Mouse (Mus musculus) thymus, adult 2 months (tissue): ENCODE measurements around the gene Vsig10l. TPM values are rescaled to one million over a fixed set of nuclear protein-coding genes. Genes with fewer than 3 reads are reported as not detected.
A peak's percentile ranks its signal among the peaks of the same experiment; 100 is the strongest.

ENCODE experiments used
- DNase-seq: peaks from one replicate; pipeline ENCODE4 v3.0.0; 2021
- H3K27ac ChIP-seq: fragments of 200-500 bp; 2 replicates; pipeline ENCODE4 v1.5.1; 2012; ENCODE audit warnings: low read length, control low read depth; ENCODE audit not compliant: control insufficient read depth, insufficient read depth
- H3K27me3 ChIP-seq: fragments of 200-500 bp; 2 replicates; pipeline ENCODE4 v1.6.1; 2012; ENCODE audit warnings: mild to moderate bottlenecking, low read length, moderate library complexity, mixed read lengths; ENCODE audit not compliant: control insufficient read depth, insufficient read depth
- H3K36me3 ChIP-seq: fragments of 200-500 bp; 2 replicates; pipeline ENCODE4 v1.6.1; 2012; ENCODE audit warnings: mild to moderate bottlenecking, low read length, moderate library complexity; ENCODE audit not compliant: control insufficient read depth, insufficient read depth
- H3K4me1 ChIP-seq: fragments of 200-500 bp; replicated peaks from 2 replicates; pipeline ENCODE4 v1.6.1; 2012; ENCODE audit warnings: low read length; ENCODE audit not compliant: control insufficient read depth, insufficient read depth
- H3K4me3 ChIP-seq: fragments of 200-500 bp; 2 replicates; pipeline ENCODE4 v1.5.1; 2012; ENCODE audit warnings: mild to moderate bottlenecking, low read length, control low read depth, moderate library complexity; ENCODE audit not compliant: control insufficient read depth, insufficient read depth
- CTCF ChIP-seq: fragments of 200-500 bp; IDR thresholded peaks from 2 replicates; pipeline ENCODE4 v1.5.1; 2012; ENCODE audit warnings: mild to moderate bottlenecking, control low read depth, low read length, moderate library complexity, borderline replicate concordance; ENCODE audit not compliant: control insufficient read depth, poor library complexity, insufficient read depth; ENCODE audit errors: extremely low read depth
- POLR2A ChIP-seq: fragments of 200-500 bp; IDR thresholded peaks from 2 replicates; pipeline ENCODE4 v1.6.1; 2012; ENCODE audit warnings: mild to moderate bottlenecking, low read length, control low read depth, moderate library complexity; ENCODE audit not compliant: control insufficient read depth, poor library complexity, insufficient read depth; ENCODE audit errors: extremely low read depth
- WGBS: fragments of 180-500 bp; shearing (Covaris S2); methylation state at CpG from one replicate; pipeline ENCODE4 v1.1.7; 2018; 5-methylcytosine and 5-hydroxymethylcytosine counted together
- polyA plus RNA-seq: library from polyadenylated mRNA; depleted of rRNA; stranded (reverse); fragments of >200 nt; gene quantifications from 2 replicates; pipeline ENCODE4 v1.2.3, GENCODE M21; 2012

The Vsig10l gene
- polyA plus RNA-seq, 1 experiment = 2.7 TPM

DNA sequence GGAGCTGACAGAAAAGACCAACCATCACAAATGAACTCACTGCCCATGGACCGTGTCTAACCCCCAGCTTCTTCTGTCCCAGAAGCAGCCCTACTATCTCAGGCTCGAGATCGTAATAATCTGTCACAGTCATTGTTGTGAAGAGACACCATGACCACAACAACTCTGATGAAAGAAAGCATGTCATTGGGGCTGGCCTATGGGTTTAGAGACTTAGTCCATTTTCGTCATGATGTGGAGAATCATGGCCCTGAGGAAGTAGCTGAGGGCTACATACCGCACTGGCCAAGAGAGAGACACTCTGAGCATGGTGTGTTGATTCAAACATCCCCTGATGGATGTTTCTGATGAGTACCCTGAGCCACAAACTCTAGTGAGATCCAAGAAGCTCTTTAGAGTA, 28.3 kb upstream of the Vsig10l start:
- no peak for DNase-seq
- Histone ChIP-seq H3K4me1 (peaks cover 9% of the 10 kb centered on the region), H3K27me3 (no peaks in the 10 kb centered on the region), H3K36me3 (no peaks in the 10 kb centered on the region), H3K27ac (no peak overlapping the region), H3K4me3 (no peak overlapping the region)
- TF ChIP-seq POLR2A (no peak), CTCF (no peak)
- 91% methylated on average over 5 of the region's 5 CpGs for WGBS

DNA sequence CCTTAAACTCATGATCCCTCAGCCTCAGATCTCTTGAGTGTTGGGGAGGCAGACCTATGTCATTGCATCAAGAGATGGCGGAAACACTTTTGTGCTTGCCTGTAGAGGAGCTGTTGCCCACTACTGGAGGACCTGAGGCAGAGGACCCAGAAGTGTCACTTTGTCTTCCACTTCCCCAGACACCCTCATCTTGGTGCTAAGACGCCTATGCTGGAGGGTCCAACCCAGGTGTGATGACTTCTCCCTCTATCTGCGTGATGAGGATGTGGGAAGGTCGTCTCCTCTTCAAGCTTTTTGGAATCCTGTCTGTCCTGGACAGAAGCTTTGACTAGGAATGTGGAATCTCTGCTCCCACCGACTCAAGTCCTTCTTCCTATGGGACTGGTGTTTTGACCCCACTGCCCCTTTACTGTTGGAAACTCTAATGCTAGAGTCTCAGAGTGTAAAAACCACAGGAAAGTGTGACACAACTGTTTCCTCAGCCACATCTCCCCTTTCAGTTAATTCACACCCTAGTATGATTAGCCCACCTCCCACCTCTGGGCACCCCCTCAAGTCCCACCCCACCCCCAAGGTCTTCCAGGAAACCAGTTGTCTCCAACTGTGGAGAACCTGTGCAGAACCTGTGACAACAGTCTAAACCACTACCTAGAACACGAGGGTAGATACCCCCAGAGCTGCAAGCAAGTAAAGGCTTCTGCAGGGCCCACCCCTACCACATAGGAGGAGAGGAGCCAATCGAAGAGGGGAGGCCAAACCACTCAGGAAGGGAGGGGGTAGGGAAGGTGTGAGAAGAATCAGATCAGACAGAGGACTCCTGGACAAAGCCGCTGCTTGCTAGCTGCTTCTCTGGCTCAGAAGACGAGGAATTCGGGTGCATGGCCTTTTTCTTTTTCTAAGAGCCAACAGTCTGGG, 26.4 kb upstream of the Vsig10l start, which contains the start of gene Nkg7:
Nkg7 (plus strand) TSS at position 733 of the 915 bp plus-strand sequence.
- H3K36me3 ChIP-seq = no peaks in the 10 kb centered on the region
- TF ChIP-seq POLR2A = no peak
- no peak for TF ChIP-seq CTCF
- 18% methylated on average over 10 of the region's 10 CpGs for WGBS
- no peak for DNase-seq
- peaks cover 9% of the 10 kb centered on the region for H3K4me1 ChIP-seq
- H3K27me3 ChIP-seq = no peaks in the 10 kb centered on the region
- H3K4me3 ChIP-seq = peak within 1 kb of the TSS; percentile 20
- H3K27ac ChIP-seq = peak within 1 kb of the TSS; percentile 54; the same call in 1 of the 2 replicates

DNA sequence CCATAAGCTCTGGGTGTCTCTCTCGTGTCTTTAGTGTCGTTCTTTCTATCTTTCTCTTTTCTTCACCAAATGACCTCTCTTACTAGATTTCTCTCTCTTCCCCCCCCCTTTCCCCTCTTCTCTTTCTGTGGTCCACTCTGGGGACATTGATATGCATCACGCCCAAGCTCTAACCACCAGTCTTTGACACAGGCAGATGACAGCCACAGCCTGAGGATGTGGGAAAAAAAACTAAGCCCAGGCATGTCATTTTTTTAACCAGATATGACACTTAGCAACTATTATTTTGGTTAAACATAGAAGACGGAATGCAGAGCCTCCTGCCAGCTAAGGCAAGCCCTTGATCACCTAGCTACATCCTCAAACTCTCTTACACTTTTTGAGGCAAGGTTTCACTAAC, 24.3 kb upstream of the Vsig10l start:
- DNase-seq = no peak
- H3K27ac ChIP-seq = no peak overlapping the region
- H3K36me3 ChIP-seq = no peaks in the 10 kb centered on the region
- no peaks in the 10 kb centered on the region for H3K27me3 ChIP-seq
- WGBS = 7% methylated on average over 4 of the region's 4 CpGs
- TF ChIP-seq CTCF = no peak
- TF ChIP-seq POLR2A = no peak
- H3K4me3 ChIP-seq = no peak overlapping the region
- peaks cover 22% of the 10 kb centered on the region for H3K4me1 ChIP-seq

DNA sequence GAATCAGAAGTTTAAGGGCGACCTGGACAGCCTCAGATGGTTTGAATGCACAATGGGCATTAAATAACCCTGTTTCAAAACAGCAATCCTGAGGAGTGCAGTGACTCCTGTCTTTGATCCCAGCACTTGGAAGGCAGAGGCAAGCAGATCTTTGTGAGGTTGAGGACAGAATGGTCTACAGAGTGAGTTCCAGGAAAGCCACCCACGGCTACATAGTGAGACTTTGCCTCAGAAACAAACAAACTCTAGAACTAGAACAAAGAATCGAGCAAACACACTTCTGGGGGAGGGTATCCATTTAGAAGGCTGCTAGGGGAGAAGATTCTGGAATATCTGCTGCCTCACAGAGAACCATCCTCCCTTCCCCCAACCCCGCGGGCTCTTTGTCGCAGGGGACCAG, 22.5 kb upstream of the Vsig10l start, which contains the start of gene Cldnd2:
Cldnd2 (plus strand) TSS at position 301 of the 400 bp plus-strand sequence.
- Histone ChIP-seq H3K36me3 (no peaks in the 10 kb centered on the region), H3K4me1 (peaks cover 28% of the 10 kb centered on the region), H3K4me3 (no peak within 1 kb of the TSS), H3K27me3 (no peaks in the 10 kb centered on the region), H3K27ac (no peak within 1 kb of the TSS)
- DNase-seq = no peak
- WGBS = 85% methylated on average over 6 of the region's 6 CpGs
- TF ChIP-seq CTCF (no peak), POLR2A (no peak)

DNA sequence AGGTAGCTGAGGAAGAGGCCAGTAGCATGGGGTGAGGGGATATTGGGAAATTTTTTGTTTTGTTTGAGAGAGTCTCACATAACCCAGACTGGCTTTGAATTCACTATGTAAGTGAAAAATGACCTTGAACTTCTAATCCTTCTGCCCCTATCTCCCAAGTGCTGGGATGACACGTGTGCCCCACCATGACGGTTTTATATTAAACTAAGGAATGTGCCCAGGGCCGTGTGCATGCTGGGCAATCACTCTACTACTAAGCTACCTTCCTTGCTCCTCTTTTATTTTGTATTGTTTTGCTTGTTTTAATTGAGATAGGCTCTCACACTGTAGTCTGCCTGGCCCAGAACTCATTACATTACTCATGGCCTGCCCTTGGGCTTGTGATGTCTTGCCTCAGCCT, 21.9 kb upstream of the Vsig10l start:
- Histone ChIP-seq H3K4me3 (no peak overlapping the region), H3K27ac (no peak overlapping the region), H3K36me3 (no peaks in the 10 kb centered on the region), H3K4me1 (peaks cover 28% of the 10 kb centered on the region), H3K27me3 (no peaks in the 10 kb centered on the region)
- 96% methylated on average over 3 of the region's 3 CpGs for WGBS
- DNase-seq = no peak
- TF ChIP-seq POLR2A (no peak), CTCF (no peak)

DNA sequence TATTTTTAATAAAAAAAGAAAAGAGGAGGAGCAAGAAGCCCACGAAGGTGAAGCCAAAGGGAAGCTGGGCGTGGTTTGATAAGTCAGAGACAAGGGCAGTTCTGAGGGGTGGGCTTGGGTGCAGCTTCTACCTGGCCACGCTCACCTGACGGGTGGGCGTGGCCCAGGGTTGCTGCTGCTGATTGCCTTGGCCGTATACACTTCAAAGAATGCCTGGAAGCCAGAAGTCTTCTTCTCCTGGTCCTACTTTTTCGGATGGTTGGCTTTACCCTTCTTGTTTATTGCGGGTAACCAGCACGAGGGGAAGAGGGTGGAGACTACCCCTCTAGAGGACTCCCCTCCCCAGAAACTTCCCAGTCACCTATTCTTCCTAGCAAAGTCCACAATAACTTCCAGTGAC, 20.3 kb upstream of the Vsig10l start:
- TF ChIP-seq POLR2A (no peak), CTCF (no peak)
- no peak for DNase-seq
- H3K36me3 ChIP-seq = no peaks in the 10 kb centered on the region
- WGBS = 7% methylated on average over 9 of the region's 9 CpGs
- H3K4me3 ChIP-seq = peak overlapping the region; percentile 74
- peaks cover 24% of the 10 kb centered on the region for H3K4me1 ChIP-seq
- no peak overlapping the region; the same call in 1 of the 2 replicates for H3K27ac ChIP-seq
- H3K27me3 ChIP-seq = no peaks in the 10 kb centered on the region
